Mouse (Mus musculus): Measurements from ENCODE around the gene Lsm5. TPM values are rescaled to one million over a fixed set of nuclear protein-coding genes. Genes with fewer than 3 reads are reported as not detected.

The Lsm5 gene
- polyA plus RNA-seq (2015; fragmentation: Nextera tagmentation; extraction: Ambion mirVana): 50.7 and 56.3 TPM in 2 replicates

DNA sequence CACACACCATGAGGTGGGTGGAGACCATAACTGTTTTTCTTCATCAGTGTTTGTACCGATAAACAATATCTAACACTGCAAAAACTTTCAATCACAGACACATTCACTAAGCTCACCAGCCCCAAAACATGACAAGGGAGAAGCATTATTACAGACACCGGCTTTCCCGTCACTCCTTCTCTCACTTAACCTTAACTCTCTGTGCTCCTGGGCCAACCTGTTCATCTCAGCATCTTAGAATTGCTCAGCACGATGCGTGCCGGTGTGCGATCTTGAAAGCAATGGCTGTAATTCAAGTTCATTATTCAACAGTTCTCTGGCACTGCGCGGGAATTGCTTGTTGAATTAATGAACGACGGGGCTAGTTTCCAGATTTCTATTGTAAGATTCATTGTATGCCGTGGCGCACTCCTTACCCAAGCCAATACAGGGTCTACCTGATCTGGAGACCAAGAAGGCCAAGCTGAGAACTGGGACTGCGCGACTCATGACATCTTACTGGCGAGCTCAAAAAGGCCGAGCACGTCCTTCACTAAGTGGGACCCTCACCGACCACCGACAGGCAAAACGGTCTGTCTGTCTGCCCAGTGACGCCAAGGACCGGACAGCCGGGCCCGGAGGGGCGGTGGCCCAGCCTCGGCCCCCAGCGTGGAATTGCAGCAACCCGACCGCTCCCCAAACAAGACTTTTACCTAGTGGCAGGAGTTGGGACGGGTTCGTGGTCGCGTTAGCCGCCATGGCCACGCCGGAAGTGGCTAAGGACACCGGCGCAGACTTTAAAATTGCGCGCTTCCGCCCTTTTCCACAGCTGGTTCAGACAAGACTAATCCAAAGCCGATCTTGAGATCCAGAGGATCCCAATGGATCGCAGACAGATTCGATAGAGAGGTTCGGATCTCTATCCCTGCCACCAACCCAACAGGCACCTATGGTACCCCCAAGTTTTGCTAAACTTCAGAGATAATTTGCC lies at the start of gene Lsm5:
Gene Lsm5, minus strand, starts transcription at position 780 of the 970 bp plus-strand sequence.
- ATAC-seq (replicated peaks; ENCODE audit: extremely low read depth, insufficient read depth, low FRiP score): peak; percentile 86
- peak within 1 kb of the TSS; percentile 84 for H3K9ac ChIP-seq (ENCODE audit: low read length)
- H3K4me1 ChIP-seq (ENCODE audit: control insufficient read depth, insufficient read depth, low read length): peaks cover 4% of the 10 kb centered on the region; the same call in 1 of the 2 replicates
- no peaks in the 10 kb centered on the region for H3K36me3 ChIP-seq (ENCODE audit: control insufficient read depth, insufficient read depth)
- H3K27me3 ChIP-seq (ENCODE audit: control insufficient read depth, insufficient read depth, low read length): no peaks in the 10 kb centered on the region
- under 1% methylated on average over 46 of the region's 46 CpGs for WGBS
- H3K4me3 ChIP-seq (ENCODE audit: low read length): peak within 1 kb of the TSS; percentile 90
- H3K9me3 ChIP-seq (replicated peaks; ENCODE audit: control insufficient read depth, low read length): no peaks in the 10 kb centered on the region
- H3K4me2 ChIP-seq (ENCODE audit: low read depth, low read length): peak within 1 kb of the TSS; percentile 67
- peak within 1 kb of the TSS; percentile 56 for H3K27ac ChIP-seq (ENCODE audit: low read length)

DNA sequence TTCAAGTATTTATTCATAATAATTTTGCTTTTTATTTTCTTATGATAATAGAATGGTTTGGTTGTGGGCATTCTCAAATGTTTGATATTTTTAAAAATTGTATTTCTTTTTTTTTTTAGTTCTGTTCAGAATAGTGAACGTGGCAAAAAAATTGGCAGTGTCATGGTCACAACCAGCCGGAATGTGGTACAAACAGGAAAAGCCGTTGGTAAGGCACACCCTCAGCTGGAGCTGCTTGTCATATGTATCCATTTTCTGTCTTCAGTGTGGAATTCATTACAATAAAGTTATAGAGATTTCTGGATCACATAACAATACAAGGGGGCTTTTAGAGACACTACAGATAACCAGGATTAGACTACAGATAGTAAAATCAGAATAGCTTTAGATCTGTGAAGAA lies 49.2 kb upstream of the Lsm5 start:
- no peaks in the 10 kb centered on the region for H3K27me3 ChIP-seq (ENCODE audit: control insufficient read depth, insufficient read depth, low read length)
- no peak overlapping the region for H3K9ac ChIP-seq (ENCODE audit: low read length)
- 90% methylated on average over 3 of the region's 3 CpGs for WGBS
- H3K4me1 ChIP-seq (ENCODE audit: control insufficient read depth, insufficient read depth, low read length): no peaks in the 10 kb centered on the region
- H3K9me3 ChIP-seq (replicated peaks; ENCODE audit: control insufficient read depth, low read length): no peaks in the 10 kb centered on the region
- no peak overlapping the region for H3K27ac ChIP-seq (ENCODE audit: low read length)
- H3K4me2 ChIP-seq (ENCODE audit: low read depth, low read length): no peak overlapping the region
- ATAC-seq (replicated peaks; ENCODE audit: extremely low read depth, insufficient read depth, low FRiP score): no peak
- peaks cover 35% of the 10 kb centered on the region for H3K36me3 ChIP-seq (ENCODE audit: control insufficient read depth, insufficient read depth)
- no peak overlapping the region for H3K4me3 ChIP-seq (ENCODE audit: low read length)

DNA sequence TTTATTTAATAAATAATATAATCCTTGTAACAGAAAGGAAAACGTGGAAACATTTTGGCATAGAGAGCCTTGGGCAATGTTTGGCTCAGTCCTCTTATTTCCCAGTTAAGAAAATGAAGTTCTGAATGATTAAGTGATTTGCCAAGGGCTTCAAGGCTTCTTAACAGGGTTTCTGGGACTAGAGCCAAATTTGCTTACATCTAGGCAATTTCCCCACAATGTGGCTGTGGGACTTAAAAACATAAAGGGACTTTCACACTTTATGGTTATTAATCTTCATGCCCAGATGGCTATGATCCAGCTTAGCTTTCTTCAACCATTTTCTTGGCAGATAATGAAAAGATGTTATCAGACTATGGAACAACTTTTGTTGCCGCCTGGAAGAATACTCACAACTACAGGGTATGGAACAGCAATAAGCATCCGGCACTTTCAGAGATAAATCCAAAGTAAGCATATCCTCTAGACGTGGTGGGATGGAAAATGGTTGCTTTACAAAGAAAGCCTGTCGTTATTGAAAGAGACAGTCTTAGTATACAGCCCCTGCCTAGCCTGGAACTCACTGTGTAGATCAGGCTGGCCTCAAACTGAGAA lies 41.5 kb upstream of the Lsm5 start:
- Histone ChIP-seq H3K27me3 (ENCODE audit: control insufficient read depth, insufficient read depth, low read length) (no peaks in the 10 kb centered on the region), H3K4me3 (ENCODE audit: low read length) (no peak overlapping the region), H3K4me2 (ENCODE audit: low read depth, low read length) (no peak overlapping the region), H3K4me1 (ENCODE audit: control insufficient read depth, insufficient read depth, low read length) (no peaks in the 10 kb centered on the region), H3K9ac (ENCODE audit: low read length) (no peak overlapping the region), H3K9me3 (replicated peaks; ENCODE audit: control insufficient read depth, low read length) (no peaks in the 10 kb centered on the region), H3K36me3 (ENCODE audit: control insufficient read depth, insufficient read depth) (peaks cover 10% of the 10 kb centered on the region), H3K27ac (ENCODE audit: low read length) (peak overlapping the region; percentile 5; the same call in 1 of the 2 replicates)
- ATAC-seq (replicated peaks; ENCODE audit: extremely low read depth, insufficient read depth, low FRiP score): no peak
- 60% methylated on average over 5 of the region's 5 CpGs for WGBS

DNA sequence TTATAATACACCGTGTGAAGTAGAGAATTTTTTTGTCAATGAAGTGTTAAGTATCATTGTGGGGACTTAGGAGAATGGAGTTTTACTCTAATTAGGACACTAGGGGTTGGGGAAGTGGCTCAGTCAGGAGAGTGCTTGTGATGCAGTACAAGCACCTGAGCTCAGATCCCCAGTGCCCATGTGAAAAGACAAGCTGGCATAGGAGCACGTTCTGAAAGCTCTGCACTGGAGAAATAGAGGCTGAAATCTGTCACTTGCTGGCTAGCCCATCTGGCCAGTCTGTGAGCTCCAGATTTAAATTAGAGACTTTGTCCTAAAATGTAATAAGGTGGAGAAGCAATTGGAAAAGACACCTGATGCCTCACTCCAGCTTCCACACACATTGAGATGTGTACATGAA lies 28.0 kb upstream of the Lsm5 start:
- Histone ChIP-seq H3K27me3 (ENCODE audit: control insufficient read depth, insufficient read depth, low read length) (no peaks in the 10 kb centered on the region), H3K36me3 (ENCODE audit: control insufficient read depth, insufficient read depth) (peaks cover 37% of the 10 kb centered on the region), H3K9ac (ENCODE audit: low read length) (no peak overlapping the region), H3K9me3 (replicated peaks; ENCODE audit: control insufficient read depth, low read length) (no peaks in the 10 kb centered on the region), H3K27ac (ENCODE audit: low read length) (no peak overlapping the region), H3K4me3 (ENCODE audit: low read length) (no peak overlapping the region), H3K4me2 (ENCODE audit: low read depth, low read length) (no peak overlapping the region), H3K4me1 (ENCODE audit: control insufficient read depth, insufficient read depth, low read length) (no peaks in the 10 kb centered on the region)
- no peak for ATAC-seq (replicated peaks; ENCODE audit: extremely low read depth, insufficient read depth, low FRiP score)
- 85% methylated on average over 2 of the region's 2 CpGs for WGBS

DNA sequence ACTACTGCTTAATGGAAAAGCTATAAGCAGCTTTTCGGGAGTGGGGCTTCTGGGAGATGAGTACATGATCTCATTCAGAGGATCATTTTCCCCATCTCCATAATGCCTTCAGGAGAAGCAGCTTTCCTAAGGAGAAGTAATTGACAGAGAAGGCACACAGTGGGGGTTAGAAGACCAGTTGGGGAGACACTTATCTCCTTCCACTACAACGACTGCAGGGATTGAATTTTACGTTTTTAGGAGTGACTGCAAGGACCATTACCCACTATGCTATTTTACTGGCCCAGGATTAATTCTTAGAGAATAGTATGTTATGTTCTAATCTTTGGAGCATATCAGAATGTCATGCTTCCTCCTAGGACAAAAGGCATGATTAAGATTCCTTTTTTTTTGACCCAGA lies 16.4 kb upstream of the Lsm5 start:
- 28% methylated on average over 3 of the region's 3 CpGs for WGBS

DNA sequence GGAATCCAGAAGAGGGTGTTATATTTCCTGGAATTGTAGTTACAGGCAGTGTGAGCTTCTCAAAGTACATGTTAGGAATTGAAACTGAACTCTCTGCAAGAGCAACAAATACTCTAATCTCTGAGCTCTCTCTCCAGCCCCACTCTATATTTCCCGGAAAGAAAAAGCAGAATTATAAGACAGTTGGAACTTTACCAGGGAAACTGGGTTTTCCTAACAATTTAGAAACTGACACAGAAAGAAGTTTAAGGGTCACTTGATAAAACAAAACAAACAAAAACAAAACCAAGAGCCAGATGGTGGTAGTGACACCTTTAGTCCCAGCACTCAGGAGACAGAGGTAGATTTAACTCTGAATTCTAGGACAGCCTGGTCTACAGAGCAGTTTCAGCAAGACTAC lies 14.6 kb upstream of the Lsm5 start:
- 71% methylated on average over 1 of the region's 1 CpGs for WGBS

More for the DNA sequence above, 16.4 kb upstream of the Lsm5 start:
- Histone ChIP-seq H3K27me3 (ENCODE audit: control insufficient read depth, insufficient read depth, low read length) (no peaks in the 10 kb centered on the region), H3K4me3 (ENCODE audit: low read length) (no peak overlapping the region), H3K9me3 (replicated peaks; ENCODE audit: control insufficient read depth, low read length) (no peaks in the 10 kb centered on the region), H3K9ac (ENCODE audit: low read length) (no peak overlapping the region), H3K27ac (ENCODE audit: low read length) (peak overlapping the region; percentile 66), H3K4me2 (ENCODE audit: low read depth, low read length) (no peak overlapping the region), H3K4me1 (ENCODE audit: control insufficient read depth, insufficient read depth, low read length) (peaks cover 19% of the 10 kb centered on the region), H3K36me3 (ENCODE audit: control insufficient read depth, insufficient read depth) (peaks cover 5% of the 10 kb centered on the region)
- ATAC-seq (replicated peaks; ENCODE audit: extremely low read depth, insufficient read depth, low FRiP score): no peak

DNA sequence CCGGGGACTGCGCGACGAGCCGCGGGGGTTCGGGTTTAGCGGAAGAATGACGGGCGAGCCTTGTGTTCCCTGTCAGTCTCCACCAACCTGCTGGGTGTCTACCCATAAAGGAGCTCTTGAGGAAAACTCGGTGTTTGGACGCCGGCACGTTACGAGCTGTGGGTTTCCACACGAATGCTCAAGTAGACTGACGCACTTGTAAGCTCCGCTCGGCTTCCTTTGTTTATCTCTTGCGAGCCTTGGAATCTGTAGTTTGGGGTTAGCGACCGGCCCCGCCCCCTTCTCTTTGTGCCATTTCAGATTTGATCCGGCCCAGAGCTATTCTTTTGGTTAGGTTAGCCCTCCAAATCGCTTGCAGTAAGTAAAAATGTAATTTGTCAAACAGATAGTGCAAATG lies 10.8 kb upstream of the Lsm5 start:
- Histone ChIP-seq H3K4me2 (ENCODE audit: low read depth, low read length) (peak overlapping the region; percentile 86), H3K36me3 (ENCODE audit: control insufficient read depth, insufficient read depth) (no peaks in the 10 kb centered on the region), H3K4me3 (ENCODE audit: low read length) (peak overlapping the region; percentile 92), H3K9ac (ENCODE audit: low read length) (peak overlapping the region; percentile 90), H3K9me3 (replicated peaks; ENCODE audit: control insufficient read depth, low read length) (no peaks in the 10 kb centered on the region), H3K27ac (ENCODE audit: low read length) (peak overlapping the region; percentile 97), H3K4me1 (ENCODE audit: control insufficient read depth, insufficient read depth, low read length) (peaks cover 11% of the 10 kb centered on the region), H3K27me3 (ENCODE audit: control insufficient read depth, insufficient read depth, low read length) (no peaks in the 10 kb centered on the region)
- WGBS: under 1% methylated on average over 25 of the region's 25 CpGs
- no peak; the same call in 1 of the 2 replicates for ATAC-seq (replicated peaks; ENCODE audit: extremely low read depth, insufficient read depth, low FRiP score)

More for the DNA sequence above, 14.6 kb upstream of the Lsm5 start:
- no peak for ATAC-seq (replicated peaks; ENCODE audit: extremely low read depth, insufficient read depth, low FRiP score)
- H3K27ac ChIP-seq (ENCODE audit: low read length): no peak overlapping the region
- H3K9me3 ChIP-seq (replicated peaks; ENCODE audit: control insufficient read depth, low read length): no peaks in the 10 kb centered on the region
- no peak overlapping the region for H3K9ac ChIP-seq (ENCODE audit: low read length)
- H3K4me2 ChIP-seq (ENCODE audit: low read depth, low read length): no peak overlapping the region
- no peaks in the 10 kb centered on the region; the same call in 1 of the 2 replicates for H3K36me3 ChIP-seq (ENCODE audit: control insufficient read depth, insufficient read depth)
- H3K27me3 ChIP-seq (ENCODE audit: control insufficient read depth, insufficient read depth, low read length): no peaks in the 10 kb centered on the region
- H3K4me1 ChIP-seq (ENCODE audit: control insufficient read depth, insufficient read depth, low read length): peaks cover 20% of the 10 kb centered on the region
- H3K4me3 ChIP-seq (ENCODE audit: low read length): no peak overlapping the region

DNA sequence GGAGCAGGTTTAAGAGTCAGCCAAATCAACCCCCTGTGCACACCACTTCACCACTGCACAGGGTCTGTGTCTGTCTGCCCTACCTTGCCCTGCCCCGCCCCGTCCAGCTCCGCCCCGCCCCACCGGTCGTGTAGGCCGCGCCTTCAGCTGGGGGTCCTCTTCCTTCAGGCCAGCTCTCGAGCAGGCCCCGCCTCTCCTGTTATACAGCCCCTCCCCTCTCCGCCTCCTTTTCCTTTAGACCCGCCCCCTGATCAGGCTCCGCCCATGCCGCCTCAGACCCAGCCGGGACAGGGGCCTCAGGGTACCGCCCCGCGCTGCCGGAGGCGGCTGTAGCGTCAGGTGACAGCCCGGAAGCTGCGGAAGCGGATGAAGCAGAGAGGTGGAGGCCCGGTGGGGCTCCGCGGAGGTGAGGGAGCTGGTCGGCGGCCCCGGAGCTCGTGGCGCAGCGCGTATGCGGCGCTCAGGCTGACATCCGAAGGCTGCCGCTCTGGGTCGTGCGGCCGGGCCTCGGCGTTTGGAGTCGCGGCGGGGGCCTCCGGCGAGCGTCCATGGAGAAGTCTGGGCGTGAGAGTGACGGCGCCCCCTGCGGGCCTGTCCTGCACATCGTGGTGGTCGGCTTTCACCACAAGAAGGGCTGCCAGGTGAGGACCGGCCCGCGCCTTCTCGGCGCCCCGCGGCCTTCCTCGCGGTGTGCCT lies 10.2 kb upstream of the Lsm5 start, which contains the start of gene Avl9:
Gene Avl9, plus strand, starts transcription at position 326 of the 696 bp plus-strand sequence.
- Histone ChIP-seq H3K4me1 (ENCODE audit: control insufficient read depth, insufficient read depth, low read length) (peaks cover 11% of the 10 kb centered on the region), H3K4me2 (ENCODE audit: low read depth, low read length) (peak within 1 kb of the TSS; percentile 86), H3K36me3 (ENCODE audit: control insufficient read depth, insufficient read depth) (no peaks in the 10 kb centered on the region), H3K4me3 (ENCODE audit: low read length) (peak within 1 kb of the TSS; percentile 92), H3K27me3 (ENCODE audit: control insufficient read depth, insufficient read depth, low read length) (no peaks in the 10 kb centered on the region), H3K9me3 (replicated peaks; ENCODE audit: control insufficient read depth, low read length) (no peaks in the 10 kb centered on the region), H3K9ac (ENCODE audit: low read length) (peak within 1 kb of the TSS; percentile 90), H3K27ac (ENCODE audit: low read length) (peak within 1 kb of the TSS; percentile 97)
- under 1% methylated on average over 64 of the region's 64 CpGs for WGBS
- ATAC-seq (replicated peaks; ENCODE audit: extremely low read depth, insufficient read depth, low FRiP score): peak; percentile 98

Data from heart, embryonic 16.5 days (tissue).